Mouse (Mus musculus): ENCODE measurements around the gene Lig4. TPM values are rescaled to one million over a fixed set of nuclear protein-coding genes. Genes with fewer than 3 reads are reported as not detected.

Gene Lig4
- polyA plus RNA-seq (2012; rRNA removed; ENCODE audit: low replicate concordance) = 0.51 and 0.97 TPM in 2 replicates

GRCm38 (mm10) chr8:9977573-9978314, at the start of gene Lig4, which contains the start of gene Abhd13:
Gene Lig4, minus strand, starts transcription at chr8:9977686.
Gene Abhd13, plus strand, starts transcription at chr8:9977707.

DNA sequence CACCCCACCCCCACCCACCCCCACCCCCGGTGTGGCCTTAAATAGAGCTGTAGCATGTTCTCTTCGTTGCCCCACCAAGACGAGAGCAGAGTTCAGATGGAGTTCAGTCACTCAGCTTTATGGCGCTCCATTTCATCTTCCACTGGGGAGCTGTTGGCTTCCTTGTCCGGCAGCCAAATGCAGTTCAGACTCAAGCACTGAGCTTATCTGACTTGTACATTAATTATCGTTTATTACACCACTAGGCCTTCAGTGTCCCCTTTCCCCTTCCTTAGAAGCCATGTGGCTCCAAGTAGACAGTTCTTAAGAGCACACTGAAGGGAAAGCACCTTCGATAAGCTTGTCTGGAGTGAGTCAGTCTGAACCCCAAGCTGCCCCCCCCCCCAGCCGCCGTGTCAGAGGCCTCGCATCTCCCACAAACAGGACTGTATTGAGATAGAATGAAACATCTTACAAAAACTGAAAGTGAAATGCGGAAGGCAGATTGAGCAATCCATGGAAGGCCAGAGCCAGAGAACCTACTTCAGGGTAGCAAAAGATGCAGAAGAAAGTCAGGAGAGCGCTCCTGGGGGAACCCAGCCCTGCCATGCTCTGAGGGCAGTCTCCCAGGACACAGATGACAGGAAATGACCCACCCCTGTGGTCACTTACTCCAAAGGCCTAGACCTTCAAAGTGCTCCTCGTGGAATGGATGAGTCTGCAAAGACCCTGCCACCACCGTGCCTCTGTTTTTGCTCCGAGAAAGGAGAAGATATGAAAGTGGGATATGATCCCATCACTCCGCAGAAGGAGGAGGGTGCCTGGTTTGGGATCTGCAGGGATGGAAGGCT, 28.9 kb upstream of the Lig4 start, which contains the start of gene Tnfsf13b:
Tnfsf13b (plus strand) TSS at position 312 of the 830 bp plus-strand sequence.

Other genes with a start within 250 kb of the Lig4 start
- 0.11 and 0.62 TPM in 2 replicates for gene Fam155a, start 206.5 kb downstream of the Lig4 start, polyA plus RNA-seq (2012; rRNA removed; ENCODE audit: low replicate concordance)
- not detected in 2 replicates for gene Gm10217, start 113.4 kb downstream of the Lig4 start, polyA plus RNA-seq (2012; rRNA removed; ENCODE audit: low replicate concordance)
- gene Abhd13, start within 50 bp of the Lig4 start, polyA plus RNA-seq (2012; rRNA removed; ENCODE audit: low replicate concordance) = 1.9 and 2.0 TPM in 2 replicates
- 10.0 and 10.9 TPM in 2 replicates for gene Tnfsf13b, start 28.8 kb upstream of the Lig4 start, polyA plus RNA-seq (2012; rRNA removed; ENCODE audit: low replicate concordance)
- 0.04 and 0.58 TPM in 2 replicates for gene Myo16, start 176.2 kb upstream of the Lig4 start, polyA plus RNA-seq (2012; rRNA removed; ENCODE audit: low replicate concordance)

Measured in duodenum, adult 2 months (tissue).